Mouse (Mus musculus) c-Kit-positive CD71-positive TER-119-positive erythroid progenitor cells, embryonic 14.5 days (primary cell): ENCODE results near the gene Slc11a1.
"Not testable (repeated sequence)": the region's sequence is repeated elsewhere in the genome, so short reads cannot be mapped to it uniquely, and the experiment has no call there.

Source experiments
- DNase-seq: peaks from one replicate; pipeline ENCODE4 v3.0.0-alpha.2; 2013; ENCODE audit warnings: low spot score

Gene Slc11a1

GRCm38 (mm10) chr1:74387386-74387988, 12.5 kb downstream of the Slc11a1 start:
- no peak for DNase-seq

GRCm38 (mm10) chr1:74388398-74388920, 13.5 kb downstream of the Slc11a1 start:
- DNase-seq, result no peak

GRCm38 (mm10) chr1:74389831-74390286, 14.9 kb downstream of the Slc11a1 start:
- DNase-seq, result no peak

GRCm38 (mm10) chr1:74390287-74390906, 15.4 kb downstream of the Slc11a1 start:
- DNase-seq, result peak; percentile 86

- peak; percentile 81 for DNase-seq
Observed at GRCm38 (mm10) chr1:74390924-74391748, 16.1 kb downstream of the Slc11a1 start, which contains the start of gene Ctdsp1. Gene Ctdsp1, plus strand, starts transcription at chr1:74391509.

- DNase-seq, result peak; percentile 67
Observed at GRCm38 (mm10) chr1:74391844-74392441, 16.9 kb downstream of the Slc11a1 start.

- no peak for DNase-seq
Observed at GRCm38 (mm10) chr1:74392446-74392994, 17.5 kb downstream of the Slc11a1 start.

GRCm38 (mm10) chr1:74393010-74393409, 18.0 kb downstream of the Slc11a1 start:
- no peak for DNase-seq

- no peak for DNase-seq
Observed at GRCm38 (mm10) chr1:74393697-74394096, 18.7 kb downstream of the Slc11a1 start.

- DNase-seq, result no peak
Observed at GRCm38 (mm10) chr1:74394311-74394710, 19.3 kb downstream of the Slc11a1 start.

- no peak for DNase-seq
Observed at GRCm38 (mm10) chr1:74394858-74395257, 19.9 kb downstream of the Slc11a1 start.

- no peak for DNase-seq
Observed at GRCm38 (mm10) chr1:74395290-74395689, 20.3 kb downstream of the Slc11a1 start.

GRCm38 (mm10) chr1:74396456-74397222, 21.6 kb downstream of the Slc11a1 start:
- DNase-seq, result not testable (repeated sequence)

- DNase-seq, result peak; percentile 97
Observed at GRCm38 (mm10) chr1:74397268-74397918, 22.4 kb downstream of the Slc11a1 start.

- peak; percentile 70 for DNase-seq
Observed at GRCm38 (mm10) chr1:74397919-74398451, 23.0 kb downstream of the Slc11a1 start.

GRCm38 (mm10) chr1:74400531-74400930, 25.5 kb downstream of the Slc11a1 start:
- DNase-seq, result no peak

- no peak for DNase-seq
Observed at GRCm38 (mm10) chr1:74401015-74401702, 26.2 kb downstream of the Slc11a1 start.

GRCm38 (mm10) chr1:74404206-74404605, 29.2 kb downstream of the Slc11a1 start:
- no peak for DNase-seq
